Mouse (Mus musculus): Measurements from ENCODE around the gene Thpo.

Thpo gene

GRCm38 (mm10) chr16:20733731-20734730 is at the start of gene Thpo:
Thpo (minus strand) TSS chr16:20734511.
- in situ Hi-C loops (cut with MboI, MseI): no loop called here

- in situ Hi-C loops (cut with MboI, MseI): loop anchor here (25.0 kb wide), 1 partner anchor 1472 kb away; the partner anchor contains the start of gene Olfr164
Measured at GRCm38 (mm10) chr16:20783891-20784290, 49.6 kb upstream of the Thpo start.

- in situ Hi-C loops (cut with MboI, MseI): loop anchor here (25.0 kb wide), 1 partner anchor 1469 kb away; the partner anchor contains the start of gene Olfr164
Measured at GRCm38 (mm10) chr16:20781101-20781630, 46.9 kb upstream of the Thpo start.

- in situ Hi-C loops (cut with MboI, MseI): loop anchor here (25.0 kb wide), 1 partner anchor 1468 kb away; the partner anchor contains the start of gene Olfr164
Measured at GRCm38 (mm10) chr16:20779846-20780245, 45.5 kb upstream of the Thpo start.

GRCm38 (mm10) chr16:20775021-20775420 is 40.7 kb upstream of the Thpo start:
- in situ Hi-C loops (cut with MboI, MseI): loop anchor here (25.0 kb wide), 1 partner anchor 1463 kb away; the partner anchor contains the start of gene Olfr164

- in situ Hi-C loops (cut with MboI, MseI): loop anchor here (10.0 kb wide), 1 partner anchor 760 kb away; no protein-coding TSS in a partner anchor
Measured at GRCm38 (mm10) chr16:20765244-20765643, 30.9 kb upstream of the Thpo start.

GRCm38 (mm10) chr16:20761681-20762080 is 27.4 kb upstream of the Thpo start:
- in situ Hi-C loops (cut with MboI, MseI): loop anchor here (10.0 kb wide), 1 partner anchor 757 kb away; no protein-coding TSS in a partner anchor

- in situ Hi-C loops (cut with MboI, MseI): no loop called here
Measured at GRCm38 (mm10) chr16:20757385-20757784, 23.1 kb upstream of the Thpo start.

GRCm38 (mm10) chr16:20756052-20756451 is 21.7 kb upstream of the Thpo start:
- in situ Hi-C loops (cut with MboI, MseI): no loop called here

- in situ Hi-C loops (cut with MboI, MseI): no loop called here
Measured at GRCm38 (mm10) chr16:20750518-20750917, 16.2 kb upstream of the Thpo start.

GRCm38 (mm10) chr16:20746641-20747040 is 12.3 kb upstream of the Thpo start:
- in situ Hi-C loops (cut with MboI, MseI): no loop called here

- in situ Hi-C loops (cut with MboI, MseI): no loop called here
Measured at GRCm38 (mm10) chr16:20739845-20740244, 5.5 kb upstream of the Thpo start.

GRCm38 (mm10) chr16:20736823-20737222 is 2.5 kb upstream of the Thpo start:
- in situ Hi-C loops (cut with MboI, MseI): no loop called here

GRCm38 (mm10) chr16:20736168-20736567 is 1.9 kb upstream of the Thpo start:
- in situ Hi-C loops (cut with MboI, MseI): no loop called here

GRCm38 (mm10) chr16:20735651-20736050 is 1.3 kb upstream of the Thpo start:
- in situ Hi-C loops (cut with MboI, MseI): no loop called here

GRCm38 (mm10) chr16:20732925-20733730 is 1.2 kb downstream of the Thpo start, which contains the start of gene Chrd:
Chrd (plus strand) TSS chr16:20733127.
- in situ Hi-C loops (cut with MboI, MseI): no loop called here

- in situ Hi-C loops (cut with MboI, MseI): no loop called here
Measured at GRCm38 (mm10) chr16:20732251-20732924, 1.9 kb downstream of the Thpo start.

- in situ Hi-C loops (cut with MboI, MseI): no loop called here
Measured at GRCm38 (mm10) chr16:20731688-20732087, 2.6 kb downstream of the Thpo start.

- in situ Hi-C loops (cut with MboI, MseI): no loop called here
Measured at GRCm38 (mm10) chr16:20730293-20730711, 4.0 kb downstream of the Thpo start.

GRCm38 (mm10) chr16:20726384-20726783 is 7.9 kb downstream of the Thpo start:
- in situ Hi-C loops (cut with MboI, MseI): no loop called here

- in situ Hi-C loops (cut with MboI, MseI): no loop called here
Measured at GRCm38 (mm10) chr16:20725750-20726149, 8.6 kb downstream of the Thpo start.
